Mouse (Mus musculus): ENCODE measurements at regions not wholly inside any gene's neighbourhood (a gene's known extent, or its start where the extent isn't known, plus 50 kb on each side); places are given as distances from the start of the nearest gene placed in this dataset.
"Not testable (repeated sequence)": the region's sequence is repeated elsewhere in the genome, so short reads cannot be mapped to it uniquely, and the experiment has no call there.

GRCm38 (mm10) chr1:112486046-112486445 is 621.3 kb upstream of the Dsel start:
- not testable (repeated sequence) for DNase-seq (ENCODE audit: low spot score)

DNA sequence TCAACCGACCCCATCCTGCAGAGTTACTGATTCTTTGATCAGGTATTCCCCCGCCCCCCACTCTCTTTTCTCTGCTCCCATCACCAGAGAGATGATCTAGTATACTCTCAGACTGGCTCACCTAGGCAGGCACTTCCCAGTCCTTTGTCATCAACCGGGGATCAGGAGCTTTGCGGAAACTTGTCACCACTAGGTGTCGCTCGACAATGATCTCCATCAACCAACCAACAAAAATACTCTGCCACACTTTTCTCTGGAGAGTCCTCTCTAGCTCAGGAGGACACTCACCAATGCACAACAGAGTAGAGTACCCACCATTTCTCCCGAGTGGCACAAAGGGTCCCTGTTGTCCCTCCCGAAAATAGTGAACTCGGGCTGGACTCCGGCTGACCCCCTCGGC is 591.3 kb upstream of the Dsel start:
- peak; percentile 79 for DNase-seq (ENCODE audit: low spot score)

- DNase-seq (ENCODE audit: low spot score): peak; percentile 5
Measured at GRCm38 (mm10) chr1:112452390-112452789, 587.7 kb upstream of the Dsel start.

GRCm38 (mm10) chr1:112451622-112452021 is 586.9 kb upstream of the Dsel start:
- DNase-seq (ENCODE audit: low spot score): peak; percentile 28

- DNase-seq (ENCODE audit: low spot score): no peak
Measured at GRCm38 (mm10) chr1:112439109-112439508, 574.4 kb upstream of the Dsel start.

DNA sequence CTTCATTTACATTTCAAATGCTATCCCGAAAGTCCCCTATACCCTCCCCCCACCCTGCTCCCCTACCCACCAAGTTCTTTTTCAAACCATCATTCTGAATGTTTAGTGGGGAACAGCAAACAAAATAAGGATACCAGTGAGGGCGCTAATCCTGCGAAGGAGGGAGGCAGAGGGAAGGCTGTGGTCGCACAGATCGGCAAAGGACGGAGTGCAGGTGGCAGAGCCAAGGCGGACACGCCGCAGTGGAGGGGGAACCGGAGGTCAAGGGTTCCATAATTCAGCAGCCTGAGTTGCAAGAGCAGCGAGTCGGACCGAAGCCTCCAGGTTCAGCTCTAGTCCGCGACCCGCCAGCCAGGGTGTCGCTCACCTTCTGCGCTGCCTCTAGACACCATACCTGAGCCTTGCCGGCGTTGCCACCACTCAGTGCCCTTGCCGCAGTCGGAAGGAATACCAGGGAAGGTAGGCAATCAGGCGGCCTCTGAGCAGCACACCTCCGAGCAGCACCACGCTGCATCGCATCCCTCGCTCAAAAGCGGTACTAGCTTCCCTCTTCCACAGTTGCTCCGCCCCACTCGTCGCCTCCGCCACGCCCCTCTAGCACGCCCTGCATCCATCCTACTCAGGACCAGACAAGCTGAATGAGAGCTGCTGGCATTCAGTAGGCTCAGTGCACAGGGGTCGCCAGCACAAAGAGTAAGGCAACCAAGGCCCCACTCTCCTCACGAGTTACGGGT is 551.8 kb upstream of the Dsel start:
- peak; percentile 76 for DNase-seq (ENCODE audit: low spot score)

DNA sequence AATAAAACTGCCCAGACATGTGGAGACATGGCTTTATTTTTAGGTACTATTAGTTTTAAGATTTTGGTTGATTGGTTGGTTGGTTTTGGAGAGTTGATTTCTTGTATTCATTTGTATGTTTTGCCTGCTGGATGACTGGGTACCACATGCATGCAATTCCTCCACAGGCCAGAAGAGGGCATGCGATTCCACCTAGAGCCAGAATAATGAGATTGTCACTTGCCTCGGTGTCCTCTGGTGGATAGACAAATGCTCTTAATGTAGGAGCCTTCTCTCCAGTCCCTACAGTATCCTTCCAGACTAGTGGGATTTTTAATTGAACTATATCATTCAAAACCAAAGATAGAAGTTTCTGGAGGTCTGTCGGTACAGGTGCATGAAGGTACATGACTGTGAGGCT is 524.1 kb upstream of the Dsel start:
- peak; percentile 72 for DNase-seq (ENCODE audit: low spot score)

GRCm38 (mm10) chr1:112384015-112384414 is 519.3 kb upstream of the Dsel start:
- DNase-seq (ENCODE audit: low spot score): no peak

GRCm38 (mm10) chr1:112379651-112380264 is 515.0 kb upstream of the Dsel start:
- DNase-seq (ENCODE audit: low spot score): peak; percentile 78

GRCm38 (mm10) chr1:112378660-112379059 is 513.9 kb upstream of the Dsel start:
- peak; percentile 89 for DNase-seq (ENCODE audit: low spot score)

DNA sequence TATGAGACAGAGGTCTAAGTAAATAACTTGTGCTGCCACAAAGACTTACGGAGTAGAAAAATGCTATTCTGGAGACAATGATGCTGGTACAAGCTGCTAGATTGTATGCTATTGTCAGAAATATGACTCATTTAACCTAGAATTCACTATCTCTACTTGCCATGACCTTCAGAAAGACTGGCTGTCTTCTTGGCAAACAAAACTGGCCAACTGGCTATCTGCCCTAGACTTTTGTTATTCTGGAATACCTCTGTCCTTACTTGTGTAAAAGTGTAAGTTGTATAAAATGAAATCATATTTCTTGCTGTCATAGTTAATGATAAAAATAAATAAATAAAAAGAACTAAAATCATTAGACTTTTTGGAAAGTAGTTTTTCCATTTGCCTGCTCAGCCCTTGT is 491.1 kb upstream of the Dsel start:
- no peak for DNase-seq (ENCODE audit: low spot score)
